Mouse (Mus musculus) hindbrain, embryonic 11.5 days (tissue): ENCODE measurements around the gene Dnaja2. TPM values are rescaled to one million over a fixed set of nuclear protein-coding genes. Genes with fewer than 3 reads are reported as not detected.

ENCODE experiments used
- ATAC-seq: fragments of 200-750 bp; cut with Nextera tagmentation; 2 replicates; pipeline ENCODE4 v1.8.0; 2017; ENCODE audit warnings: mild to moderate bottlenecking, moderate TSS enrichment, moderate library complexity; ENCODE audit not compliant: low FRiP score
- DNase-seq: peaks from one replicate; pipeline ENCODE4 v3.0.0-alpha.2; 2015; ENCODE audit warnings: low spot score
- H3K27ac ChIP-seq: fragments of 300-500 bp; sonication (generic); 2 replicates; pipeline ENCODE4 v1.5.1; 2014; ENCODE audit warnings: mild to moderate bottlenecking, low read depth, low read length
- H3K27me3 ChIP-seq: fragments of 300-500 bp; sonication (generic); 2 replicates; pipeline ENCODE4 v1.6.1; 2014; ENCODE audit warnings: mild to moderate bottlenecking, low read length, moderate library complexity, mixed read lengths; ENCODE audit not compliant: control insufficient read depth, insufficient read depth
- H3K36me3 ChIP-seq: fragments of 300-500 bp; sonication (generic); 2 replicates; pipeline ENCODE4 v1.6.1; 2014; ENCODE audit warnings: mild to moderate bottlenecking, low read length, moderate library complexity, mixed read lengths; ENCODE audit not compliant: control insufficient read depth, insufficient read depth
- H3K4me1 ChIP-seq: fragments of 300-500 bp; sonication (generic); replicated peaks from 2 replicates; pipeline ENCODE4 v1.6.1; 2014; ENCODE audit warnings: low read length, mixed read lengths; ENCODE audit not compliant: control insufficient read depth, insufficient read depth
- H3K4me2 ChIP-seq: fragments of 300-500 bp; sonication (generic); replicated peaks from 2 replicates; pipeline ENCODE4 v1.6.1; 2014; ENCODE audit warnings: mild to moderate bottlenecking, low read depth, low read length
- H3K4me3 ChIP-seq: fragments of 300-500 bp; sonication (generic); 2 replicates; pipeline ENCODE4 v1.5.1; 2014; ENCODE audit warnings: low read depth, low read length
- H3K9ac ChIP-seq: fragments of 300-500 bp; sonication (generic); 2 replicates; pipeline ENCODE4 v1.6.1; 2014; ENCODE audit warnings: low read depth, low read length
- H3K9me3 ChIP-seq: fragments of 300-500 bp; sonication (generic); 2 replicates; pipeline ENCODE4 v1.6.1; 2016; ENCODE audit warnings: low read length; ENCODE audit not compliant: control insufficient read depth
- WGBS: fragments of 180-500 bp; shearing (Covaris S2); extraction: QIAGEN DNeasy Blood & Tissue Kit; methylation state at CpG from one replicate; pipeline ENCODE4 v1.1.7; 2014; 5-methylcytosine and 5-hydroxymethylcytosine counted together
- polyA plus RNA-seq: library from polyadenylated mRNA; unstranded; fragments of >200 nt; fragmentation: Nextera tagmentation; extraction: Ambion mirVana; gene quantifications from 2 replicates; pipeline ENCODE4 v1.2.1, GENCODE M21; 2014

The Dnaja2 gene
- polyA plus RNA-seq, 1 experiment from 2014 or later = 209 TPM

GRCm38 (mm10) chr8:85563336-85563735 lies 8.2 kb upstream of the Dnaja2 start:
- ATAC-seq (no peak), DNase-seq (no peak)
- Histone ChIP-seq H3K4me1 (no peaks in the 10 kb centered on the region), H3K9me3 (no peaks in the 10 kb centered on the region), H3K4me3 (no peak overlapping the region), H3K27ac (no peak overlapping the region), H3K9ac (no peak overlapping the region), H3K27me3 (no peaks in the 10 kb centered on the region), H3K36me3 (no peaks in the 10 kb centered on the region), H3K4me2 (no peak overlapping the region)
- 92% methylated on average over 8 of the region's 8 CpGs for WGBS

- no peak overlapping the region for H3K4me2 ChIP-seq
- no peaks in the 10 kb centered on the region for H3K27me3 ChIP-seq
- H3K9ac ChIP-seq = no peak overlapping the region
- no peaks in the 10 kb centered on the region for H3K4me1 ChIP-seq
- no peak overlapping the region for H3K4me3 ChIP-seq
- H3K9me3 ChIP-seq = no peaks in the 10 kb centered on the region
- no peak for DNase-seq
- 70% methylated on average over 2 of the region's 2 CpGs for WGBS
- H3K27ac ChIP-seq = no peak overlapping the region
- no peaks in the 10 kb centered on the region for H3K36me3 ChIP-seq
- no peak for ATAC-seq
These were observed 4.8 kb upstream of the Dnaja2 start for GRCm38 (mm10) chr8:85559966-85560365.

DNA sequence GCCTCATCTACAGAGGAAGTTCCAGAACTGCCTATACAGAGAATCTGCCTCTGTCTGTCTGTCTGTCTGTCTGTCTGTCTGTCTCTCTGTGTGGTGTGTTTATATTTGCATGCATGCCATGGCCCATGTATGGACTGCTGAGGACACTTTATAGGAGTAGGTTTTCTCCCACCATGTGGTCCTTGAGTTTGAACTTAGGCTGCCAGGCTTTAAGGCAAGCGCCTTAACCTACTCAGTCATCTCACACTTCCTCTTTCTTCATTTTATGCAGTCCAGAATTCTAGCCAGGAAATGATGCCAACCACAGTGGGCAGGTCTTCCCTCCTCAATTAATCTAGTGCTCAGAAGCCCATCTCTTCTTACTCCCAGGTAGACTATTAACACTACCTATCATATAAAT lies 4.1 kb upstream of the Dnaja2 start:
- DNase-seq (no peak), ATAC-seq (no peak)
- no peak overlapping the region for H3K27ac ChIP-seq
- H3K4me3 ChIP-seq = no peak overlapping the region
- no peak overlapping the region for H3K9ac ChIP-seq
- H3K4me1 ChIP-seq = no peaks in the 10 kb centered on the region
- H3K36me3 ChIP-seq = no peaks in the 10 kb centered on the region
- no peaks in the 10 kb centered on the region for H3K9me3 ChIP-seq
- WGBS = 95% methylated on average over 1 of the region's 1 CpGs
- no peak overlapping the region for H3K4me2 ChIP-seq
- H3K27me3 ChIP-seq = no peaks in the 10 kb centered on the region

DNA sequence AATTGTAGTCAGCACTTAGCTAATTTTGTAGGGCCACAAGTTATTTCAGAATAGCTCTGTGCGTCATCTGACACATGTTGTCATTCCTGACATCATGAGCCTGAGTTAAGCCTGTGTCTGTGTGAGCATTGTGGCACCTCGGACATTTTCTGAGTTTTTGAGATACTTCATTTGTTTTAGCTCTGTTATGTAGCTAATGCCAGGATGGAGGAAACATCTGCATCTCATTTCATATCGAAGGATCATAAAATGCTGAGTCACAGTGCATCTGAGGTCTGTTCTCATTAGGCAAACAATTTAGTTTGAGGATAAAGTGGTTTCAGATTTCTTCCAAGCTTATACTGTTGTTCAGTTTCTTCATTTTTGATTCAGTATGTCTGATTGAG lies 2.5 kb upstream of the Dnaja2 start:
- Histone ChIP-seq H3K9me3 (no peaks in the 10 kb centered on the region), H3K4me3 (no peak overlapping the region), H3K9ac (no peak overlapping the region), H3K36me3 (no peaks in the 10 kb centered on the region), H3K4me1 (no peaks in the 10 kb centered on the region), H3K27me3 (no peaks in the 10 kb centered on the region), H3K27ac (no peak overlapping the region), H3K4me2 (no peak overlapping the region)
- WGBS = 81% methylated on average over 3 of the region's 3 CpGs
- ATAC-seq (no peak), DNase-seq (no peak)

DNA sequence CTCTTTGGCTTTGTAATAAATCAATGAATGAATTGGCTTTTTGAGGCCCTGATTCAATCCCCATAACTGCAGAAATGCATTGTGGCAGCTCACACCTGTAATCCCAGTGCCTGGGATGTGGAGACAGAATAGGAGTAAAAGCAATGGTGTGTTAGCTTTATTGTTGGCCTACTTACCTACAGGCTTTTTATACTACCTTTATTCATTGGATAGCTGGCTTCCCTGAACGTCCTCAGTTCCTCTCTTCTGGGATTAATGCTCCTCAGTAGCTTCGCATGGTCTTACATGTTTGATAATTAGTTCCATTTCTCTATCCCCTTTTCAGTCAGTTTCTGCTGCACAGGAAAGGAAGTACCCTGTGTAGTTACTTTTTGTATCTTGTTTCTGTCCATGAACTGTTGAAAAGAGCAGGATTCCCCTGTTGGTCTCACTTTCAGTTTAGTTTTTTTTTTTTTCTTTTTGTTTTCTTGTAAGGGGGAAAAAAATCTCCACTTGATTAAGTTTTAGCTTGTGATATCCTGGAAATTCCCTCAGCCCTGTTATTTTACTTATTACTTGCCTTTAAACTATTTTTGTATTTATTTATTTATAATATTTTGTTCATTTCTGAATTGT lies 1.9 kb upstream of the Dnaja2 start:
- no peak for DNase-seq
- Histone ChIP-seq H3K9ac (no peak overlapping the region), H3K27ac (no peak overlapping the region), H3K9me3 (no peaks in the 10 kb centered on the region), H3K4me2 (no peak overlapping the region), H3K36me3 (no peaks in the 10 kb centered on the region), H3K27me3 (no peaks in the 10 kb centered on the region), H3K4me3 (no peak overlapping the region), H3K4me1 (no peaks in the 10 kb centered on the region)
- ATAC-seq = no peak
- 78% methylated on average over 2 of the region's 2 CpGs for WGBS

GRCm38 (mm10) chr8:85554391-85555180 lies 558 bp downstream of the Dnaja2 start:
- Histone ChIP-seq H3K4me1 (no peaks in the 10 kb centered on the region), H3K4me2 (peak overlapping the region; percentile 81), H3K4me3 (peak overlapping the region; percentile 92), H3K27ac (peak overlapping the region; percentile 84), H3K9me3 (no peaks in the 10 kb centered on the region), H3K27me3 (no peaks in the 10 kb centered on the region), H3K36me3 (0 out of 2 replicates have a peak, but pooled peaks cover 2% of the 10 kb centered on the region), H3K9ac (peak overlapping the region; percentile 89)
- WGBS = 1% methylated on average over 58 of the region's 66 CpGs
- peak; percentile 46 for DNase-seq
- peak; percentile 91 for ATAC-seq

DNA sequence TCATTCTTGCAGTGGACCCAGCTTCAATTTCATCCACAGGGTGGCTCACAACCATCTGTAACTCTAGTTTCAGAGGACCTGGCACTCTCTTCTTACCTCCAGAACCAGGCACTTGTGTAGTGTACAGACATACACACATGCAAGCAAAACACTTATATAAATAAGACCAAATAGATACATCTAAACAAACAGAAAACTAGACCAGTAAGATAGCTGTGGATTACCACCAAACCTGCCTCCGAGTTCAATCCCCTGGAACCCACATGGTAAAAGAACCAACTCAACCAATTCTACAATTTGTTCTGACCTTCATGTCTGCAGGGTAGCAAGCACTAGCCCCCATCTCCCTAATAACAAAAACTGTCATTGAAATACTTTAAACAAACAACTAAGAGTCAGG lies 3.2 kb downstream of the Dnaja2 start:
- ATAC-seq (no peak), DNase-seq (no peak)
- no peak overlapping the region for H3K27ac ChIP-seq
- H3K4me1 ChIP-seq = no peaks in the 10 kb centered on the region
- H3K9me3 ChIP-seq = no peaks in the 10 kb centered on the region
- 0 out of 2 replicates have a peak, but pooled peaks cover 6% of the 10 kb centered on the region for H3K36me3 ChIP-seq
- no peaks in the 10 kb centered on the region for H3K27me3 ChIP-seq
- H3K4me2 ChIP-seq = no peak overlapping the region
- 97% methylated on average over 1 of the region's 1 CpGs for WGBS
- H3K4me3 ChIP-seq = no peak overlapping the region
- H3K9ac ChIP-seq = no peak overlapping the region

DNA sequence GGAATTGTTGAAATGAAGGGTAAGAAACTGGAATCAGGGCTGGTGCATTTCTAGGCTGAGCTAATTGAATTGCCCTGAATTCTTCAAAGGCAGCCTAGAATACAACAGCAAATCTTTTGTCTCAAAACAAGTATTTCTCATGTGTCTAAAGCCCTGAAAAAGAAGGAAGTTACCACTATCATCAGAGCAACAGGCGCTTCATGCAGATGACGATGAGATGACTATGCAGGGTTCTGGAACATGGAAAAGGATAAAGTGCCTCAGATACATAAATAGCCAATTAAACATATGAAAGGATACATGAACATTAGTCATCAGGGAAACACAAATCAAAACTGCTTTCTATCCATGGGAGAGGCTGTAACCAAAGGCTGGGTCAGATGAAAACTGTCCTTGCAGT lies 18.8 kb downstream of the Dnaja2 start:
- no peaks in the 10 kb centered on the region for H3K9me3 ChIP-seq
- 93% methylated on average over 2 of the region's 2 CpGs for WGBS
- H3K27me3 ChIP-seq = no peaks in the 10 kb centered on the region
- H3K4me3 ChIP-seq = no peak overlapping the region
- H3K36me3 ChIP-seq = no peaks in the 10 kb centered on the region
- no peak for ATAC-seq
- no peak for DNase-seq
- no peak overlapping the region for H3K4me2 ChIP-seq
- H3K27ac ChIP-seq = no peak overlapping the region
- no peak overlapping the region for H3K9ac ChIP-seq
- no peaks in the 10 kb centered on the region for H3K4me1 ChIP-seq

DNA sequence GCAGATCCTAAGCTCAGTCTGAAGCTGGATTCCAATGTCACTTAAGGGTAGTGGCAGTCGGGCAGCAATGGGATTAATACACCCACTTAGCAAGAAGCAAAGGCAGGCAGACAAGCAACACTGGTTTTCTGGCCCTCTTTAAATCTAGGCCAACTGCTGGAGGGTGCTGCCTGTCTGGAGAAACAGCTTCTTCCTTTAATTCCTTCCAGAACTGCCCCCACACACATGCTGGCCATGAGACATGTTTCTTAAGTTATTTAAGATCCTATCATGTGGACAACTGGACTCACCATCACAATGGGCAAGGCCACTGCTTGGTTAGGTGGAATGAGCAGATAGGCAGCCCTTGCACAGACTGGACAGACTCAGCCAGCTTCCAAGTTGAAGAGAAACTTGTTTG lies 21.0 kb downstream of the Dnaja2 start:
- H3K36me3 ChIP-seq = no peaks in the 10 kb centered on the region

More for the DNA sequence above, 21.0 kb downstream of the Dnaja2 start:
- Histone ChIP-seq H3K27me3 (no peaks in the 10 kb centered on the region), H3K4me1 (no peaks in the 10 kb centered on the region), H3K4me2 (no peak overlapping the region), H3K9me3 (no peaks in the 10 kb centered on the region), H3K4me3 (no peak overlapping the region), H3K27ac (no peak overlapping the region), H3K9ac (no peak overlapping the region)
- DNase-seq = no peak
- ATAC-seq = no peak
- WGBS = 81% methylated on average over 1 of the region's 1 CpGs
